Mouse (Mus musculus) cerebellum, postnatal 10 days (tissue): ENCODE measurements around the gene Tmem203.

Experiments
- DNase-seq, 2 experiments: peaks; one replicate each; pipeline ENCODE4 v3.0.0; 2021; ENCODE audit warnings: mixed read lengths in 2 of 2

Gene Tmem203

GRCm38 (mm10) chr2:25255284-25255779 is at the start of gene Tmem203:
Tmem203 (plus strand) TSS chr2:25255439.
- DNase-seq, result peak; percentile 95 to 96

DNA sequence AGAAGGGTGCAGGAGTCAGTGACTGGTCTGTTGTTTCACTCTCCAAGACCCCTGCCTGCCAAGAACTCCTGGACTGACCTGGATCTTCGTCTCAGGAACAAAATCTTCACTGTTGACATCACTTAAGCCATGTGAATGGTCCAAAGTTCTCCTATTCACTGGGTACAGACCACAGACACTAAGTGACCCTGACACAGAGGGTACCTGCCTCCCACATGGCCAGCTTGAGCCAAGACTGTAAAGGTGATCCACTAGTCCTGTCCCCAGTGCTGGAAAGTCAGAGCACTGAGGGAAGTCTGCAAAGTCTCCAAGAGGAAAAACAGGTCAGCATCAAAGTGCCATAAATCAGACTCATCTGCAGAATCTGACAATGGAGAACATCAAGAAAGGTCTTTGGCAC is 47.6 kb upstream of the Tmem203 start:
- no peak for DNase-seq

DNA sequence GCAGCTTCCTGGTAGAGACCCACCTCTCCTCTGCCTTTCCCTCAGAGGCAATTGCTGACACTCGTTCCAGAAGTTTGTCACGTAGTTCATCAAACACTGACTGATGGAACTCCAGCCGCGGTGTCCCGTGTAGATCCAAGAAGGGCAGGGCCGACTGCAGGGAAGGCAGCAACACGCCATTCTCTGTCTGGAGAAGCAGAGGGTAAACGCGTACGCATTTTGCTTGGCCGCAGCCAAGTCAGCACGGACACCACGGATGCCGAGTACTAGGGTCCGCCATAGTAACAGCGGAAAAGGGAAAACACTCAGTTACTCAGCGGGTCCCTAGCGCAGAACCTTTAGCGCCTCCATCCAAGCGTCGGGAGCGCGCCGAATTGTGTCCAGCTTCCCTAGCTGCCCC is 44.6 kb upstream of the Tmem203 start:
- no peak for DNase-seq

DNA sequence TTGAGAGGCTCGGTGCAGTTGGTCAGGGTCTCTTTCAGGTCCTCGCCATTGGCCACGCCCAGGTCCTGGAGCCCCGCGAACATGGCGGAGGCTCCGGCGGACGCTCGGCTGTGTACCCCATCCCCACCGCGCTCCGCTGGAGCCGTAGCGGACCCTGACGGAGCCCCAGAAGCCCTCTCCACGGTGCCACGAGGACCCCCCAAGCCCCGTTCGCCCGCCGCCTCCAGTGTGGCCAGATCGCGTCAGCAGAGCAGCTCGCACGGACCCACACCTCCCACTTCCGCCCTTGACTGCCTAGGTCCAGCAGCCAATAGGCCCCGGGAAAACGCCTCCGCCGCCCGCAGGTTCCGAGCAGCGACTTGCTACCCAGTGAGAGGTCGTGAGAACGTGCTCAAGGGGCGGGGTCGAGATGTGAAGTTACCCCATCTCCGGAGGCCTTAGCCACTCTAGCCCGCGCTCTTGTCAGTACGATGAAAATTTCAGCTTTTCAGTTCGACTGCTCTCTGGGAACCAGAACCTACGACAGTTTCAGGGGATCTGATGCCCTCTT is 44.0 kb upstream of the Tmem203 start, which contains the start of gene Nelfb:
Gene Nelfb, minus strand, starts transcription at position 369 of the 550 bp plus-strand sequence.
- peak; percentile 92 to 94 for DNase-seq

GRCm38 (mm10) chr2:25213266-25213865 is 41.9 kb upstream of the Tmem203 start:
- no peak for DNase-seq

GRCm38 (mm10) chr2:25214444-25214843 is 40.8 kb upstream of the Tmem203 start, which contains the start of gene Stpg3:
Stpg3 (minus strand) TSS chr2:25214637.
- DNase-seq, result no peak

DNA sequence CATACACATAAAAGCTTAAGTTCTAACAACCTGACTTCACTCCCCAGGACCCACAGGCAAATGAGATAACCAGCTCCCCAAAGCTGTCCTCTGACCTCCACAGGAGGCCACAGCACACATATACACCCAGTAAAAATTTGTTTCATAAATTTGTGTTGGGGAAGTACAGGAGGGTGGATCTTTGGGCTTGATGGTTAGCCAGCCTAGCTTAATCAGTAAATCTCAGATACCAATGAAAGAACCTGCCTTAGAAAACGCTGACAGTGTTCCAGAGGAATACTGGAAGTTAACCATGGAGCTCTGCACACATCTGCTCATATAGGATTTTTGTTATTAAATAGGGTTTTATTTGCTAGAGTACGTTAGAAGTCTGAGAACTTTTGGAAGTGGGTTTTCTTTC is 37.6 kb upstream of the Tmem203 start:
- DNase-seq, result no peak

DNA sequence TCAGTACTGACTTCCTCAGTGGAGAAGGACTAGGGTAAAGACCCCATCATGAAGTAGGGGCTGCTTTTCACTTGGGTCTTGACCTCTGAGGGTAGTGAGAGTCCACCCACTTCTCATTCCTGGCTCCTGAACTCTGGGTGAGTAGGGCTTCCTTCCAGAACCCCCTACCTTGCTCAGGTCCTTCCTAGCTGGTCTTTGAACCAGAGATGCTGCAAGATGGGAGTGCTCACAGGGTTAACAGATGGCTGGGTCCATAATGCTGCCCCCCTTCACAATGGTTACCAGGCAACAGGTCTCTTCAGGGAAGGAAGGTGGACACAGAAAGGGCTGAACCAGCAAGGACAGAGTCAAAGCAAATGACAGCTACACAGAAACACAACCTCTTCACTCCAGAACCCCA is 36.8 kb upstream of the Tmem203 start, which contains the start of gene Fam166a:
Gene Fam166a, plus strand, starts transcription at position 301 of the 400 bp plus-strand sequence.
- no peak for DNase-seq

GRCm38 (mm10) chr2:25221331-25221772 is 33.9 kb upstream of the Tmem203 start:
- DNase-seq, result no peak

GRCm38 (mm10) chr2:25223681-25224491 is 31.4 kb upstream of the Tmem203 start:
- DNase-seq, result peak; percentile 77 to 82

DNA sequence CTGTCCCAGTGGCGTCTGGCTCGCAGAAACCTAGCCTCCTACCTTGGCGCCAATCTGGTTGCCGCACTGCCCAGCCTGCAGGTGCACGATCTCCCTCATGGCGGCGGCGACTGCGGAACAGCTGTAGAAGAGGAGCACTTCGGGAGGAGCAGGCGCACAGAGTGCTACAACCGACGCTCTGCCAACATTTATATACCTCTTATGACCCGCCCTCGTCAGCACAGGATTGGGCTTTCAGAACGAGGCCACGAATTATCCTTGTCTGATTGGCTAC is 30.8 kb upstream of the Tmem203 start, which contains the start of gene Tubb4b:
Gene Tubb4b, minus strand, starts transcription at position 211 of the 274 bp plus-strand sequence.
- DNase-seq, result no peak

- peak; percentile 98 to 99 for DNase-seq
Observed at GRCm38 (mm10) chr2:25224766-25225752, 30.2 kb upstream of the Tmem203 start.

DNA sequence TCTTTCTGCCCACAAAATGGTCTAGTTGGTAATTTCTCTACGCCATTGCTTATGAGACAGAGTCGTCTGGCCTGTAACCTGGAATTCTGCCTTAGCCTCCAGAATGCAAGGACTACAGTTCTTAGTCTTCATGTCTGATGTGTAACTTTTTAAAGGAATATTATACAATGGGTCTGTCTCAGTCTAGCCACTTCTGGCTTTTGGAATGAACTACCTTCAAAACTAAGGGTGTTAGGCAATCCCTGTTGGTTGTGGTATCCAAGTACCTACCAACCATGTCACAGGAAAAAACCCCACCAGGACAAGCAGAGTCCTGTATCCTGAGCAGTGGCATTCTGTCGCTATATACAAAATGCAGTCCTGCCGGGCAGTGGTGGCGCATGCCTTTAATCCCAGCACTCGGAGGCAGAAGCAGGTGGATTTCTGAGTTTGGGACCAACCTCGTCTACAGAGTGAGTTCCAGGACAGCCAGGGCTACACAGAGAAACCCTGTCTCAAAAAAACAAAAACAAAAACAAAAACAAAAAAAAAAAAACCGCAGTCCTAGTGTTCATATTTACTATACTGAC is 29.3 kb upstream of the Tmem203 start:
- no peak for DNase-seq

- peak; percentile 33 to 63 for DNase-seq
Observed at GRCm38 (mm10) chr2:25226864-25227263, 28.4 kb upstream of the Tmem203 start.

DNA sequence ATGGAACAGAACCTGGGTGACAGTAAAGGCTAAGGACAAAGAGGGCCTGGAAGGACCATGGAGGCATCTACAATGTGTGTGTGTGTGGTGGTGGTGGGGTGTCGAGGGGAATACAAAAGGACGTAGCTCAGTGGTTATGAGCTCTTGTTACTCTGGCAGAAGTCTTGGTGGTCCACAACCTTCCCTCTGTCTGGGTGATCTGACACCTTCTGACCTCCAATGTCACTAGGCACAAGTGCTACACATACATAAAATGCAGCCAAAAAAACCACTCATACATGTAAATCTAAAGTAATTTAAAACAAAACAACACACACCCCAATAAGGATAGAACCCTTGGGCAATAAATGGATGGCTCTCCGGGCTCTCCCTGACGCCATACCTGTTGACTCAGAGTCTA is 27.8 kb upstream of the Tmem203 start:
- no peak for DNase-seq

DNA sequence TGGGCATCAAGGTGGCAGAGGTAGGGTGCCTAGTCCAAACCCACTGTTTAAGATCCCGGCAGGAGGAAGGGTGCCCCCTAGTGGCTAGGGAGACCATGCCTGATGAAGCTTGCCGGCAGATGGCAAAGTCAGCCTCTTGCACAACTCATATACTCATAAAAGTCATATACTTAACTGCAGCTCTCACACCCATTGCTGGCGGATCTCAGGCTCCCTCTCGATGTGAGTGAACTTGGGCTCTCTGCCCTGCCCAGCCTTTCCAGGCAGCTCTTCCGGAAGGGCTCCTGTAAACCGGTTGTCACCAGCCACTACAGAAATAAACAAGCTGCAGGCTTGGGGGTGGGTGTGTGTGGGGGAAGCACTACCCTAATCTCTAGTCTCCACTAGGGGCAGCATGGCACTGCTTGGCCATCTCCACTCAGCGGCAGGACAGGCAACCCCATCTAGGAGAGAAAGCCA is 26.8 kb upstream of the Tmem203 start:
- DNase-seq, result peak; percentile 91 to 94

- peak in 1 of 2 experiments; percentile 26 for DNase-seq
Observed at GRCm38 (mm10) chr2:25228995-25229530, 26.2 kb upstream of the Tmem203 start.

DNA sequence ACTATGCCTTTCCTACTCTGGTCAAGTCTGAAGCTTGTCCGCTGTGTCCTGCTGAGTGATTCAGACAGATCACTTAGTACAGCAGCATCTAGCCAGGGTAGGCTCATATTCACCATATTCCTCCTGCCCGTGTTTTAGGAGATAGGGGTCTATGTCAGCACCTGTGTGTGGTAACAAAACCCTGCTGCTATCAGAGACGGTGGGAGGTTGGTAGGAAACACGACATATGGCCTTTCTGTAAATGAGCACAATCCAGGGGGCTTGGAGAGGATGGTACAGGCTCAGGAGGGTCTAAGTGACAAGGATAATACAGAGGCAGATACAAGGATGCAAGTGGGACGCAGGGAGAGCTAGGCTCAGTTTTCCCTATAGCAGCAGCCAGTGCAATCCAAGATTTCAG is 25.7 kb upstream of the Tmem203 start:
- DNase-seq, result no peak

- DNase-seq, result no peak
Observed at GRCm38 (mm10) chr2:25230581-25230980, 24.7 kb upstream of the Tmem203 start.

DNA sequence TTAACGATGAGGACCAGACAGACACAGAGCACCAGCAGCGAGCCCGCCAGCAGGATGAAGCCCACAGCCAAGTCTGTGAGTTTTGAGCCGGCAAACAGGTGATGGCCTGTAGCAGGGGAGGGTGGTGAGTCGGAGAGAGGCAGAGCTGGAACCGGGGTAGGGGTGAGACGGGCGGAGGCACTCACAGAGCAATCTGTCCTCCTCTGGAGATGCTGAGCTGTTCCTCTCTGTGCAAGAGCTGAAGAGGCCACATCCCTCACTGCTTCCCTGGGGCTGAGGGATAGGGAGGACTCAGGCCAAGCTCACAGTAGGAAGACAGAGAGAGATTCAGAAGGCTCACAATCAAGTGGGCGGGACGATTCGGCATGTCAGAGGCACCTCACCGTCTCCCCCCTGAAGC is 24.2 kb upstream of the Tmem203 start:
- DNase-seq, result no peak

DNA sequence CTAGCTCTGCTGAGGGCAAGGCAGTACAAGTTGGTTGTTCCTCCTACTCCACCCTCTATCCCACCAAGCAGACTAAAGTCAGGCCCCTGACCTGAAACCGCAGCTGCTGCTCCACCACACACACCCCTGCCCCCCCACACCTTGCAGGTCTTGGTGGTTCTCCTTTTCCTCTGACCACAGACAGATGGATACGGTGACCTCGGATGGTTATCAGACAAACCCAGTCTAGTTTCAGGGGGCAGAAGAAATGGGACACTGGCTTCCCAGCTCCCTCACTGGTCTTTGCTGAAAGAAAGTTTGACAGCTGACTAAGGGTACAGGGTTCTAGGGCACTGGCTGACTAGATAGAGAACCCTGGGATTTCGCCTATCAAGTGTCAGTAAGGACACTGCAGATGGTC is 21.8 kb upstream of the Tmem203 start:
- DNase-seq, result no peak

- DNase-seq, result no peak
Observed at GRCm38 (mm10) chr2:25234050-25234449, 21.2 kb upstream of the Tmem203 start, which contains the start of gene Slc34a3. Slc34a3 (minus strand) TSS chr2:25234364.
